Mouse (Mus musculus): ENCODE measurements at regions not wholly inside any gene's neighbourhood (a gene's known extent, or its start where the extent isn't known, plus 50 kb on each side); places are given as distances from the start of the nearest gene placed in this dataset.

DNA sequence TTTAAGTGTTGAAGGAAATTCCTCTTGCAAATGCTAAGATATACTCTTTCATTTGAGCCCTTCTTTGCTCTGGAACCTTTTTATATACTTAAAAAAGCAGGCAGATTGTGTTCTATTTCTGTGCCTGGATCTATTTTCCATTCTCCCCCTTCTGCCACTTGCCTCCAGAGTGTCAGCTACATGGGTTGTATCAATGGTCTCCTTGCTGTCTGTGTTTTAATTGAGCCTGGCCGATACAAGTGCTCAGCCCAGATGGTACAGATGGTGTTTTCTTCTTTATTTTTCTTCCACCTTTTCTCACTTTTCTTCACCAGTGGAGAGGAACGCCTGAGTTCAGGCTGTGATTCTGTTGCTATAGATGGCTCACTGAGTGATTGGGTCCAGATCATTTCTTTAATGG, 131.5 kb upstream of the Pdcd1 start:
- TF ChIP-seq RAD21 (IDR thresholded peaks at IDR 0.05; ENCODE audit: low read depth, low read length) (no peak), EP300 (IDR thresholded peaks at IDR 0.05; ENCODE audit: low read depth in 1 of 2, low read length in 2 of 2) (no peak), NRF1 (IDR thresholded peaks at IDR 0.05; ENCODE audit: insufficient read depth, low read depth, low read length, poor library complexity, severe bottlenecking) (no peak), MAFK (IDR thresholded peaks at IDR 0.05; ENCODE audit: borderline replicate concordance, low read depth, low read length) (no peak), GATA1 (IDR thresholded peaks at IDR 0.05; ENCODE audit: low read depth, low read length) (no peak), HCFC1 (IDR thresholded peaks at IDR 0.05; ENCODE audit: low read depth, low read length) (no peak), ZC3H11A (IDR thresholded peaks at IDR 0.05; ENCODE audit: low read depth, low read length) (no peak), TBP (IDR thresholded peaks at IDR 0.05; ENCODE audit: low read depth, low read length) (no peak), MAX (IDR thresholded peaks at IDR 0.05; ENCODE audit: low read length) (no peak), SIN3A (IDR thresholded peaks at IDR 0.05; ENCODE audit: low read length) (no peak), TCF12 (IDR thresholded peaks at IDR 0.05; ENCODE audit: low read depth, low read length) (no peak), USF1 (IDR thresholded peaks at IDR 0.05; ENCODE audit: low read depth, low read length) (no peak)

Data from MEL (cell line).